Mouse (Mus musculus) neural tube, embryonic 11.5 days (tissue): ENCODE data around the gene Tead2. TPM values are rescaled to one million over a fixed set of nuclear protein-coding genes. Genes with fewer than 3 reads are reported as not detected.

Experiments
- ATAC-seq: fragments of 200-750 bp; cut with Nextera tagmentation; 2 replicates; pipeline ENCODE4 v1.8.0; 2017; ENCODE audit warnings: moderate number of reproducible peaks, mild to moderate bottlenecking, moderate TSS enrichment, moderate library complexity; ENCODE audit not compliant: insufficient read depth, low FRiP score, low TSS enrichment
- DNase-seq: peaks from one replicate; pipeline ENCODE4 v3.0.0-alpha.2; 2015; ENCODE audit warnings: low spot score
- H3K27ac ChIP-seq: fragments of 300-500 bp; sonication (generic); 2 replicates; pipeline ENCODE4 v1.5.1; 2014; ENCODE audit warnings: low read depth, mild to moderate bottlenecking, low read length
- H3K27me3 ChIP-seq: fragments of 300-500 bp; sonication (generic); 2 replicates; pipeline ENCODE4 v1.6.1; 2014; ENCODE audit warnings: mild to moderate bottlenecking, low read length, mixed read lengths; ENCODE audit not compliant: control insufficient read depth, insufficient read depth
- H3K36me3 ChIP-seq: fragments of 300-500 bp; sonication (generic); 2 replicates; pipeline ENCODE4 v1.6.1; 2014; ENCODE audit warnings: mild to moderate bottlenecking, low read length, moderate library complexity, mixed read lengths; ENCODE audit not compliant: control insufficient read depth, insufficient read depth
- H3K4me1 ChIP-seq: fragments of 300-500 bp; sonication (generic); 2 replicates; pipeline ENCODE4 v1.6.1; 2014; ENCODE audit warnings: low read length, mixed read lengths; ENCODE audit not compliant: control insufficient read depth, insufficient read depth
- H3K4me2 ChIP-seq: fragments of 300-500 bp; sonication (generic); 2 replicates; pipeline ENCODE4 v1.6.1; 2014; ENCODE audit warnings: low read depth, mild to moderate bottlenecking, moderate library complexity
- H3K4me3 ChIP-seq: fragments of 300-500 bp; sonication (generic); 2 replicates; pipeline ENCODE4 v1.5.1; 2014; ENCODE audit warnings: low read depth, low read length
- H3K9ac ChIP-seq: fragments of 300-500 bp; sonication (generic); 2 replicates; pipeline ENCODE4 v1.6.1; 2014; ENCODE audit warnings: mild to moderate bottlenecking, low read length
- H3K9me3 ChIP-seq: fragments of 300-500 bp; sonication (generic); 2 replicates; pipeline ENCODE4 v1.6.1; 2016; ENCODE audit warnings: low read length; ENCODE audit not compliant: control insufficient read depth
- WGBS: fragments of 180-500 bp; shearing (Covaris S2); extraction: QIAGEN DNeasy Blood & Tissue Kit; methylation state at CpG from one replicate; pipeline ENCODE4 v1.1.7; 2014; 5-methylcytosine and 5-hydroxymethylcytosine counted together
- polyA plus RNA-seq: library from polyadenylated mRNA; unstranded; fragments of >200 nt; fragmentation: Nextera tagmentation; extraction: Ambion mirVana; gene quantifications from 2 replicates; pipeline ENCODE4 v1.2.1, GENCODE M21; 2014

Gene Tead2
- polyA plus RNA-seq, 1 experiment from 2014 or later, result 252 TPM

DNA sequence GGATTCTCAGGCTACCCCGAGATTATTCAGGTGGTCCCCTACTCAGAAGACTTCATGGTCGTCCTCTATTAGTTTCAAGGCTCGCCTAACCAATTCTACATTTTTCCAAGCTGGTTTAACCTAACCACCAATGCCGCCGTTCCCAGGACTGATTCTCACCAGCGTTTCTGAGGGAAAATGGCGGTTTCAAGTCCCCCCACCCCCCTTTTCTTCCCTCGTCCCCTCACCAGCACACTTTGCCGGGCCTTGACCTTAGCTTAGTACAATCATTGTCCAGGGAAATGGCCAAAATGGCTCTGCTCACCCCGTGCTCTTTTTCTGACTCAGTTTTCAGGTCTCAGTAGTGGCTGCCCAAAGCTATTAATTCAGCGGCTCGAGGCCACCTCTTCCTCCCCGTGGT is 40.2 kb upstream of the Tead2 start:
- peaks cover 66% of the 10 kb centered on the region for H3K27me3 ChIP-seq
- no peaks in the 10 kb centered on the region for H3K9me3 ChIP-seq
- ATAC-seq (no peak), DNase-seq (no peak)
- peaks cover 6% of the 10 kb centered on the region for H3K4me1 ChIP-seq
- H3K9ac ChIP-seq, result no peak overlapping the region
- WGBS, result 3% methylated on average over 13 of the region's 13 CpGs
- H3K27ac ChIP-seq, result no peak overlapping the region
- H3K4me2 ChIP-seq, result no peak overlapping the region
- no peak overlapping the region for H3K4me3 ChIP-seq
- no peaks in the 10 kb centered on the region; the same call in 1 of the 2 replicates for H3K36me3 ChIP-seq

DNA sequence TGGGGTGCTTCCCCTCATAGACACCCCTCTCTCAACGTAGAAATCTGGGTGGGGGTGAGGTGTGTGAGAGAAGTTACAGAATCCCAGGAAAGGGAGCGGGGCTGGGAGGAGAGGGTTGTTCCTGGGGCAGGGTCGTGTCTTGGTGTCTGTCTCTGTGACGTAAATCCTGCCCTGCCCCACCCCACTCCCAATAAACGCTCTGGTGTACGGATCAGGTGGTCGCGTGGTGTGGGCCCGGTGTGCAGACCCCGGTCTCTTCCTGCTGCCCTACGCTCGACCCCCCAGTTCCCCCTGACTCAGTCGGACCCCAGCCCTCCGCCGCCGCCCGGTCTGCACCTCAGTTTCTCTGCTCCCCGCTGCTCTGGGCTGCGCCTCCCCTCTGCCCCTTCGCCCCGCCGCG is 39.6 kb upstream of the Tead2 start:
- Histone ChIP-seq H3K27me3 (peaks cover 72% of the 10 kb centered on the region), H3K36me3 (no peaks in the 10 kb centered on the region; the same call in 1 of the 2 replicates), H3K9ac (no peak overlapping the region), H3K27ac (no peak overlapping the region), H3K4me2 (no peak overlapping the region), H3K4me3 (no peak overlapping the region), H3K9me3 (no peaks in the 10 kb centered on the region), H3K4me1 (peaks cover 6% of the 10 kb centered on the region)
- no peak for DNase-seq
- no peak for ATAC-seq
- 3% methylated on average over 23 of the region's 23 CpGs for WGBS

DNA sequence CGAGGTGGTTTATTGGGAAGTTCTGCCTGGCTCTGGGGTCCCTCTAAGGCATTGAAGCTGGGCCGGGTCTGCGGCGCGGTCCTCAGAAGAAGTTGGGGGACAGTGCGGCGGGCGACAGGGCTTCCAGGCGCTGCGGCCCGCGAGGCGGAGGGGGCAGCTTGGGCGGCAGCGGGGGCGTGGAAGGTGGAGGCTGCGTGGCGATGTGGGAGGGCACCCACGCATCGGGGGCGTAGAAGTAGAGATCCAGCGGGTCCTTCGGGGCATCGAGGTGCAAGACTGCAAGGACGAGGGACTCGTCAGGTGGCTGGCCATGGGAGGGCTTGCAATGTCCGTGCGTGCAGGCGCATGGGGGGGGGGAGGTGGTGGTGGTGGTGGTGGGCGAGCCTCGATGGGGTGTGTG is 39.2 kb upstream of the Tead2 start:
- peaks cover 76% of the 10 kb centered on the region for H3K27me3 ChIP-seq
- no peak overlapping the region for H3K27ac ChIP-seq
- H3K4me3 ChIP-seq, result no peak overlapping the region
- ATAC-seq, result no peak
- DNase-seq, result no peak
- H3K9me3 ChIP-seq, result no peaks in the 10 kb centered on the region
- H3K9ac ChIP-seq, result no peak overlapping the region
- peaks cover 8% of the 10 kb centered on the region for H3K4me1 ChIP-seq
- WGBS, result 4% methylated on average over 25 of the region's 31 CpGs
- no peaks in the 10 kb centered on the region; the same call in 1 of the 2 replicates for H3K36me3 ChIP-seq
- H3K4me2 ChIP-seq, result no peak overlapping the region

DNA sequence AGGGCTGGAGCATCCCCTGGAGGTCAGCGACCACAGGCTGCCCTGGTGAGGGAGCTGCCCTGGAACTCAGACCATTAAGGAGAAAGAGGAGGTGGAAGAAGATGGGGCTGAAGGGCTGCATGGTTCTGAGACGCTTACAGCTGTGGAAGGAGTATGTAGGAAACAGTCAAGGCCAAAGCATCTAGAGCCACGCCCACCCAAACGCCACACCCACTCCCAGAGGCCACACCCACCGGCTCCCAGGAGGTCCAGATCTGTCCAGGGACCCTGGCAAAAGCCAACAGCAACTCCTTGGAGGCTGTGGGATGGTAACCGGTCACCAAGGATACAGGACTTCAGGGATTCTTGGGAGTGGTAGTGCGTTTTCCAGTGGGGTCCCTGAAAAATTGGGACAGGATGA is 37.0 kb upstream of the Tead2 start:
- no peak overlapping the region for H3K9ac ChIP-seq
- H3K4me3 ChIP-seq, result no peak overlapping the region
- WGBS, result 20% methylated on average over 7 of the region's 7 CpGs
- no peaks in the 10 kb centered on the region for H3K36me3 ChIP-seq
- ATAC-seq, result no peak
- peaks cover 14% of the 10 kb centered on the region for H3K4me1 ChIP-seq
- DNase-seq, result no peak
- H3K9me3 ChIP-seq, result no peaks in the 10 kb centered on the region
- H3K27me3 ChIP-seq, result peaks cover 98% of the 10 kb centered on the region
- H3K4me2 ChIP-seq, result no peak overlapping the region
- H3K27ac ChIP-seq, result no peak overlapping the region

DNA sequence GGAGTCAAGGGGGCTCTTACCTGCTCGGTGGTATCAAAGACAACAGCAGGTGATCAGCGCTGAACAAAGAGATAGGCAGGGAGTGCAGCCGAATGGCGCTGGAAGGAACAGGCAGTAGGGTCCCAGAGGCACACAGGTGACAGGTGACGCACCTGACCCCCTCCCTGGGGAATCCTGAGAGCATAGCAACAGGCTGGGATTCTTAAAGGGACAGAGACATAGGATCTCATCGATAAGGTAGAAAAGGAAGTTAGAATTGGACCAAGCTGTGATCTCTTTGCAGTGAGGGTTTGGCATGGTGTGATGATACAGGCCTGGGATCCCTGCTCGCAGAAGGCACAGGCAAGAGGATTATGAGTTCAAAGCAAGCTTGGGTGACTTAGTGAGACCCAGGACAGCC is 36.1 kb upstream of the Tead2 start, which contains the start of gene Gfy:
Gene Gfy, minus strand, starts transcription at position 101 of the 400 bp plus-strand sequence.
- 30% methylated on average over 7 of the region's 7 CpGs for WGBS

DNA sequence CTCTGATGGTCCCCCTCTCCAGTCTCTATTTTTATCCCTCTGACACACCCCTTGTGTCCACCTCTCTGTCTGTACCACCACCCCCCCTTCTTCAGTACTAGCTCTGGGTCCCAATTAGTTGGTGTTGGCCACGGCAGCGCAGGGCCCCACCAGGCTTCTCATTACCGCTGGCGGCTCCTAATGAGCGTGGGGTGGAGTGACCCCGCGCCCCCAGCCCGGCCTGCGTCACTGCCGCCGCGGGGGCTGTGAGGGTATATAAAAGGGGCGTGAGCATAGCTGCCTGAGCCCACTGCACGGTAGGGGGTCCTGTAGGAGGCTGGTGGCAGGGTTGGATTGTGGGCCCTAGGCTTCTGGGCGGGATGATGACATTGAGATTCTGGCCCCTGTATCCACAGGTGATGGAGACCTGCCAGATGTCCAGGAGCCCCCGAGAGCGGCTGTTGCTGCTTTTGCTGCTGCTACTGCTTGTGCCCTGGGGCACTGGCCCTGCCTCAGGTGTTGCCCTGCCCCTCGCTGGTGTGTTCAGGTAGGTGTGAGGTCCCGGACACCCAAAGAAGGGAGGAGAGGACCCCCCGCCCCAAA is 34.6 kb upstream of the Tead2 start, which contains the start of gene Pth2:
Gene Pth2, plus strand, starts transcription at position 100 of the 582 bp plus-strand sequence.
- peaks cover 95% of the 10 kb centered on the region for H3K27me3 ChIP-seq
- H3K4me1 ChIP-seq, result peaks cover 8% of the 10 kb centered on the region
- no peaks in the 10 kb centered on the region for H3K9me3 ChIP-seq
- no peak within 1 kb of the TSS for H3K27ac ChIP-seq
- H3K4me3 ChIP-seq, result peak within 1 kb of the TSS; percentile 10; the same call in 1 of the 2 replicates
- H3K4me2 ChIP-seq, result no peak within 1 kb of the TSS; the same call in 1 of the 2 replicates
- H3K36me3 ChIP-seq, result no peaks in the 10 kb centered on the region
- ATAC-seq (no peak), DNase-seq (no peak)
- no peak within 1 kb of the TSS for H3K9ac ChIP-seq
- WGBS, result 16% methylated on average over 19 of the region's 20 CpGs

More for the DNA sequence above, 36.1 kb upstream of the Tead2 start, which contains the start of gene Gfy:
- Histone ChIP-seq H3K36me3 (no peaks in the 10 kb centered on the region), H3K4me3 (no peak within 1 kb of the TSS), H3K4me1 (peaks cover 14% of the 10 kb centered on the region), H3K9ac (no peak within 1 kb of the TSS), H3K9me3 (no peaks in the 10 kb centered on the region), H3K4me2 (no peak within 1 kb of the TSS), H3K27ac (no peak within 1 kb of the TSS), H3K27me3 (peaks cover 100% of the 10 kb centered on the region)
- no peak for ATAC-seq
- no peak for DNase-seq

DNA sequence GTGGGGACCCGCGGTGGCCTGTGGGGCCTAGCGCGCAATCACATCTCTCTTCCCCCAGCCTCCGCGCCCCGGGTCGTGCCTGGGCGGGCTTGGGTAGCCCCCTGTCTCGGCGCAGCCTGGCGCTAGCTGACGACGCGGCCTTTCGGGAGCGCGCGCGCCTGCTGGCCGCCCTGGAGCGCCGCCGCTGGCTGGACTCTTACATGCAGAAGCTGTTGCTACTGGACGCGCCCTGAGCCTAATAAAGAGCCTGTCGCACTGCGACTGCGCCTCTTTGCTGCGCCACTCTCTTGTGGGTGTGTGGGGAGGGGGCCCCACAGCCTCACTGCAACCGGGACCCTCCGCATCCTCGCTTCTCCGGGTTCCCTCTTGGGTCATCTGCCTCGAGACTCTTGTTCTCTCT is 34.0 kb upstream of the Tead2 start:
- peaks cover 90% of the 10 kb centered on the region for H3K27me3 ChIP-seq
- H3K4me1 ChIP-seq, result peaks cover 8% of the 10 kb centered on the region; the same call in 1 of the 2 replicates
- no peak overlapping the region for H3K27ac ChIP-seq
- DNase-seq (no peak), ATAC-seq (no peak)
- peak overlapping the region; percentile 10; the same call in 1 of the 2 replicates for H3K4me3 ChIP-seq
- no peak overlapping the region; the same call in 1 of the 2 replicates for H3K4me2 ChIP-seq
- H3K9me3 ChIP-seq, result no peaks in the 10 kb centered on the region
- H3K36me3 ChIP-seq, result no peaks in the 10 kb centered on the region
- WGBS, result 3% methylated on average over 29 of the region's 35 CpGs
- H3K9ac ChIP-seq, result no peak overlapping the region

DNA sequence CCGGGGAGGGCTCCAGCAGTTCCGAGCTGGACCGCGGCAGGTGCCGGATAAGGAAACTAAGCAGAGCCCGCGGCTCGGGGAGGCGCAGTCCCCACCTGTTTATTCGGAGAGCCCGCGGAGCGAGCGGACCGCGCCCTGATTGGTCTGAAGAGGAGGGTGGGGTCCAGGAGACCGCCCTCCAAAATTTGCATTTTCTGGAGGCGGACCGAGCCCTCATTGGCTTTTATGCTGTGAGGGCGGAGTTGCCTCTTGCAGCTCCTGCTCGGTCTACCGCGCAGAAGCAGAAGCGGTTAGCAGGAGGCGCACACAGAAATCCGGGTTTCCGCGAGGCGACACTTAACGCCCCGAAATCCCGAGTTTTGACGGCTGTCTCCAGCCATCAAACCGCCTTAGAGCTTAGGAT is 33.4 kb upstream of the Tead2 start:
- Histone ChIP-seq H3K4me1 (peaks cover 8% of the 10 kb centered on the region; the same call in 1 of the 2 replicates), H3K27me3 (peaks cover 83% of the 10 kb centered on the region), H3K4me2 (peak overlapping the region; percentile 43), H3K9me3 (no peaks in the 10 kb centered on the region), H3K9ac (no peak overlapping the region), H3K27ac (no peak overlapping the region), H3K36me3 (no peaks in the 10 kb centered on the region), H3K4me3 (peak overlapping the region; percentile 4)
- ATAC-seq, result peak; percentile 85
- DNase-seq, result peak; percentile 87
- WGBS, result under 1% methylated on average over 34 of the region's 34 CpGs

DNA sequence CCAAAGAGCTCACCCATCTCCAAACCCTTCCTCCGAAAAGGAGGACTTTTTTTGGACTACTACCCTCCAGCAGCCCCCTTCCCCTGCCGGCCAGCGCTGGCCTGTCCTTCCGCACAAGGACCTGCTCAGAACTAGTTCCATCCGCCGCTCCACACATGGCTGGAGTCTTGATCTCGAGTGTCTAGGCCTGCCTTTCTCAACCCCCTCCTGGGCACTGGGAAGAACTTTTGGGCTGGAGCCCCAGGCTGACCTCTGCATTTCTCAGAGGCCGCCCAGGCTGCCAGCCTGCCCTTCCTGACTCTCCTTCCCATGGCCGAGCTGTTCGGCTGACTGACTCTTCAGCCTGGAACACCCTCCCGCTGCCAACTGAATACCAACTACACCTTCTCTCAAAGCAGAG is 32.9 kb upstream of the Tead2 start:
- DNase-seq, result no peak
- H3K4me1 ChIP-seq, result peaks cover 8% of the 10 kb centered on the region; the same call in 1 of the 2 replicates
- no peaks in the 10 kb centered on the region for H3K36me3 ChIP-seq
- WGBS, result 18% methylated on average over 11 of the region's 11 CpGs
- no peaks in the 10 kb centered on the region for H3K9me3 ChIP-seq
- peak overlapping the region; percentile 43 for H3K4me2 ChIP-seq
- no peak for ATAC-seq
- H3K4me3 ChIP-seq, result peak overlapping the region; percentile 4; the same call in 1 of the 2 replicates
- no peak overlapping the region for H3K9ac ChIP-seq
- H3K27ac ChIP-seq, result no peak overlapping the region
- H3K27me3 ChIP-seq, result peaks cover 79% of the 10 kb centered on the region
